Mouse (Mus musculus) urinary bladder, postnatal 4 days (tissue): ENCODE results near the gene Efcab2.

Source experiments
- DNase-seq, 2 experiments: peaks; one replicate each; pipeline ENCODE4 v3.0.0; 2021 to 2022; ENCODE audit warnings: low spot score in 2 of 2

Efcab2 gene

DNA sequence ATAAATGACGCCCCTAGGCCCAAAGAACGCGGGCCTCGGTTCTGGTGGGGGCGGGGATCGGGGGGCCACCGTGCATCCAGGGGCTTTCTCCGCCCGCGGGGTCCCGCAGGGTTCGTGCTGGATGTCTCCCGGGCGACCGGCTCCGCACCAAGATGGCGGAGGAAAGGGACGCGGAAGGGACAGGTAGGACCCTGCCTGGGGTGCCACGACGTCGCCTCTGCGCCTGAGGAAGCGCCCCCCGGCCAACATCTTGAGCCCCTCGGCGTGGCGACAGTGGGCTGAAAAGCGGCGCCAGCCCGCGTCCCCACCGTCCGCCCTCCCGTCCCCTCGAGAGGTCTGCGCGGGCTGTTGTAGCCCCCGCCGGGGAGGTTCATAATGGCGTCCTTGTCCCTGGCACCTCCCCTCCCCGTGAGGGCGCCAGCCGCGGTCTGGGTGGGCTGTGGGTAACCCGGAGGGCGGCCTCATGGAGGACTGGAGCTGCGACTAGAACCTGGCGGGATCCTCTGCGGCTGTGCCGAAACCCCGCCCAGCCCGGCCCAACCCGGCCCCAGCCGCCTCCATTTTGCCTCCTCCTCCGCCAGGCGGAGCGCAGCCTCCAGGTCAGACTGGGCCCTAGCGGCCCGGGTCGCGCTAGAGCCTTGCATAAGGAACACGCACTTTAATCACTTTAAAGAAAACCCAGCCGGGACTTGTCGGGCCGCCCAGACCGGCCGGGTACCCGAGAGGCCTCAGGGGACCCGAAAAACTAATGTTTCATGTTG lies at the start of gene Efcab2:
Gene Efcab2 (plus strand): TSS at position 135 of the 761 bp plus-strand sequence.
- peak; percentile 88 to 90 for DNase-seq

DNA sequence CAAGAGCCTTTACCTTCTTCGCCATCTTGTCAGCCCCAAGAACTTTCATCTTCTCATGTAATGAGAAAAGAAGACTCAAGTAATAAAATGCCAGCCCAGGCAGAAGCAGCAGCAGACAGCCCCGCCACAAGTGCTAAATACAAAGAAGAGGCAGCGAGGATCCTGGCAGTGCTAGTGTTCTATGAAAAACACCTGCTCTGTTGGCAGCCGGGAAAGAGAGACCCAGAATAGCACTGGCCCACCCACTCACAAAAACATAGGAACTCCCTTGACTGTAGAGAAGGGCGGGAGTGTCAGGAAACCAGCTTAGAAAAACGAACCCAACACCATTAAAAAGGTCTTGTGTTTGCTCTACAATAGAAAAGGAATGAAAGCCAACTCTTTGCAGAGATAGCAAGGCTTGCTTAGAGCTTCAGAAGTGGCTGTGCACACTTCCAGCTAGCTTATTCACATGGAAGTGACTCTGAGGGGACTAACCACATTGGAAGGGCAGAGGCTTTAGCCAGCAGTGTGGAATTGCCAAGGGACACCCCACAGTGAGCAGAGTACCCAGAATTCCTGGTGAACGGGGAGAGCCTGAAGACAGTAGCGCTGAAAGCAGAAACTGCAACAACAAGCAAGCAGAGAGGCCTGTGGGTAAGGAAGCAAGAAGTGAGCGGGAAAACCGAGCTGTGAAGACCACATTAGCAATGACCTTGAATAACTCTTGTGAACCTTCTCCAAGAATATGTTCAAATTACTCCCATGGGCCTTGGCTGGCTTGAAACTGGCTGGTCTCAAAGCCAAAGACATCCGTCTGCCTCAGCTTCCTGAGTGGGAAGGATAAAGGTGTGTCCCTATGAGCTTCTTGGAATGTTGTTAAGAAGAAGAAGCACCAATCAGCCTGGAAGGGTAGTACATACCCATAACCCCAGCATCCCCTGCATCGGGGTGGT lies 47.8 kb upstream of the Efcab2 start:
- DNase-seq, result no peak

DNA sequence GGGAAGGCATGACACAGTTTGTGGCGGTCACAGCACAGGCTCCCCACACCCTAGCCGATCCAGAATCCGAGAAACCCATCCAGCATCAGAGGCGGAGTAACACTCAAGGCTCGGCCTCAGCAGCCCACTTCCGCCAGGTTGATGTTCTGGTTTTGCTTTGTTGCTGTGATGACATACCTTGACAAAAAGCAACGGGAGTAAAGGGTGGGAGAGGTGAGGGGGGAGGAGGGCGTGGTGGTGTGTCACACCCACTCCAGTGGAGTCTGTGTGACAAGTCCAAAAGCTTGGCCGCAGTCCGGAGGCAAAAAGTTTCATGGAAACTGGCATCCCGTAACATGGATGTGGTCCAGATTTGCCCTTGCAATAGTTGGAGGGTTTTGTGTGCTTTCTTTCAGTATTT lies 45.6 kb upstream of the Efcab2 start:
- DNase-seq, result no peak

DNA sequence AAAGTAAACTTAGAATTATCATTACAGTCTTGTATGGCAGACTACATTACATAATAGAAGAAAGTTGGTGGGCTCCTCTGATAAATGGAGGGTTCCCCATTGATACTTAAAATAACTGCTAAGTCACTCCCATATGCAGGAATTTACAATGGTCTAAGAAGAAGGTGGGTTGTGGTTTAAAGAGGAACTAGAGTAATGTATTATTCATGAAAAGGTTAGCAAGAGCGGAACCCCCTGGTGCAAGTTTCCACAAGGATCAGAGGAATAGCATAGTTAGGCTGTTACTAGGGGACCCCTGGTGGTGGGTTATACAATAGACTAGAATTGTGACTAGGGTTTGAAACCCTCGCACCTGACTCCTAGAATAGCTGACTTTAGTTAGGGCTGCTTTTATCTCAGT lies 45.2 kb upstream of the Efcab2 start:
- DNase-seq, result no peak

DNA sequence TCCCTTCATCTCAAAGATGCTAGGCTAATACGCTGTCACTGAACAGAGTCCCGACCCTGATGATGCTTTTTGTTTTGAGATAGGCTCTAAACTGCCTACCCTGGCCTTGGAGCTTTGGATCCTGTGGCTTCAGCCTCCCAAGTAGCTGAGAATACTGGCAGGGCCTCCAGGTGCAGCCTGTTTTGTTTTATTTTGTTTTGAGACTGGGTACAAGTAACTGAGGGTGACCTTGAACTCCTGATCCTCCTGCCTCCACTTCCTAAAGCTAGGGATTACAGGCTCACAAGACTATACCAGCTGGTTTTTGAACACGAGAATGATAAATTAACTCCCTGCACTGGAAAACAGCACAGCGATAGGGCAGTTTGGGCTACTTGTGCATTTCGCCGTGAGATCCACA lies 40.7 kb upstream of the Efcab2 start:
- DNase-seq, result no peak

DNA sequence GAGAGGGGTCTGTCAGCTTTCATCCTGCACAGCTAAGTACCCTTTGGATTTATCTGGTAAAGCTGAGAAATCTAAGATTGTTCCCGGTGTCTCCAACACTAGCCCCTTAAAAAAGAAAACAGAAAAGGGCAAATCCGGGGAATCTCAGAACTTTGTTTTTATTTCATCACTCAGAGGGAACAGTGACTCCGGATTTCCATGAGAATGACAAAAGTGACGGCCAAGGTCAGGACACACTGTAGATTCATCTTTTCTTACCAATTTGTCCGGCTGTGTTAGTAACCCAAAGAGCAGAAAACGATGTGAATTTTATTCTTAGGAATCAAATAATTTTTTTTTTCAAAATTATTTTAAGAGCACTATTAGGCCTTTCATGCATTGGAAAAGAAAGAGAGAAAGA lies 37.8 kb upstream of the Efcab2 start:
- no peak for DNase-seq

DNA sequence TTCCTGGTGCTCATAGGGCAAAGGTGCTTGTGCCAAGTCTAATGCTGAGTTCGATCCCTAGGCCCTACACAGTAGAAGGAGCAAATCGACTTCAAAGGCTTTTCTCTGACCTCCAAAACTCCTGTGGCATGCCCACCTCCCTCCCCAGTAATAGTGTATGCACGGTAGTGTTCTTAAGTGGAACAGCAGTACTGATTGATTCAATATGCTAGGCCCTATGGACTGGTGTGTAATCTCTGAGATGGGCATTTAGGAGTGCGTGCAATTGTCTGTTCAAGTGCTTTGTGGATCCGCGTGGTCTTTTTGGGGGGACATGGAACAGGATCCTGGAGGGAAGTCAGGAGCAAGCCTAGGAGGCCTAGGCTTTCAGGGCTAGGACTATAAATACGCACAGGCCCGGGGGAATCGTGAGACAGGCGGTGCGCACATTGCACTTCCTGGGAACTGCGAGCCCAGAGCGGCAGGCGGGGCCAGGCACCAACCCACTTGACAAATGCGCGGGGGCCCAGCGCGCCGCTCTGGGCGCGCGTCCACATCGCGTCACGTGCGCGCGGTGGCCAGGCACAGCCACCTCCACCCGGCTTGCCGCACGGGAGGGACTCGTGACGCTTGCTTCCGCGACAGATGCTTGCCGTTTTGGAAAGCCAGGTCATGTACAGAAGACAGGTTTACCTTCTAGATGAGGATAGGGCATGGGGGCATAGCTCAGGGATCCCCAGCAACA lies 37.2 kb upstream of the Efcab2 start:
- DNase-seq, result peak; percentile 84 to 88

DNA sequence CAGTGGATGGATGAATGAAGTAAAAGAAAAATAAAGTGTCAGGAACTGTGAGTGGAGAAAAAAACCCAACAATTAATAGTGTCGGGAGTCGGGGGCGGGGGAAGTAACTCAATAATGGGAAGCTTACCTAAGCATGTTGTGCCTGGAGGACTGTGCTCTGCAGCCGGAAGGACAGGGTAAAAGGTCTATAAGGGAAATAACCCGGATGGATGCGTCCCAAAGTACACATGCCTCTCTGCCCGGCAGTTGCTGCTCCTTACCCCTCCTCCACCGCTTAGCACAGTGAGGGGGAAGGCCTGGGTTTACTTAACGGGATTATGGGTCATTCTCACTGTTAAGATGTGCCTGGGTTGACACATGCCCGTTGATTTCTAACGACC lies 36.6 kb upstream of the Efcab2 start:
- peak in 1 of 2 experiments; percentile 19 for DNase-seq

DNA sequence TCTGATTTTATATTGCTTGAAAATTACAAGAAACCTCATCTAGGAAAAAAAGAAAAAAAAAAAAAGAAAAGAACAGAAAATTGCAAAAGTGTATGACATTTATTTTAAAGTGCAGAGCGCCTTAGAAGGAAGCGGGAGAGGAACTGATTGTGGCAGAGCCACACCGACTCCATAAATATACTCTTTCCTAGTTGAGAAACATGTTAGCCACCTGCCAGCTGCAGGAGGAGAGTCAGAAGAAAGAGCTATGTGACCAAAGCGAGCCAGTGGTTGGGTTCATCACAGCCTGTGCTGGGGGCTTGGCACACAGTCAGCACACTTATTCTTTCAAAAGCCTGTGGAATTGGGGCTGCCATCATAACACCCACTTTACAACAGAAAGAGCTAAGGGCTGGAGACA lies 33.2 kb upstream of the Efcab2 start:
- no peak for DNase-seq

DNA sequence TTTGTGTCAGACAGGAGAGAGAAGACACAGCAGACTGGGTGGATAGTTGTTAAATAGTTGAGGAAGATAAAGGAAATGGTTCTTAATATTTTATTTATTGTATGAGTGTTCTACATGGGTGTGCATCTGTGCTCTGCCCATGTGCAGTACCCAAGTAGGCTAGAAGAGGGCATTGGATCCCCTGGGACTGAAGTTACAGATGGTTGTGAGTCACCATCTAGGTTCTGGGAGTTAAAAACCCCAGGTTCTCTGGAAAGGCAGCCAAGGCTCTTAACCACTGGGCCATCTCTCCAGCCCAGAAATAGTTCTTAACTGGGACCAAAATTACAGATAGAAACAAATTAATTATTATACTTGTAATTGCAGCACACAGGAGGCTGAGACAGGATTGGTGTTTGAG lies 30.5 kb upstream of the Efcab2 start:
- DNase-seq, result no peak

DNA sequence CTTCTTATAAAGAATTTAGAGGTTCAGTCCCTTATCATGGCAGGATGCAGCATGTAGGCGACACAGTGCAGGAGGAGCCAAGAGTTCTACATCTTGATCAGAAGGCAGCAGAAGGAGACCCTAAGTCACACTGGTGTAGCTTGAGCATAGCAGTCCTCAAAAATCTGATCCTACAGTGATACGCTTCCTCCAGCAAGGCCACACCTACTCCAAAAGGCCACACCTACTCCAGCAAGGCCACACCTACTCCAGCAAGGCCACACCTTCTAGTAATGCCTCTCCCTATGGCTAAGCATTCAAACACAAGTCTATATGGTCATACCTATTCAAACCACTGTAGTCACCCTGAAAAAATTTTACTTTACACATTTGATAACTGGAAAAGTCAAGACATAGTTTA lies 29.8 kb upstream of the Efcab2 start:
- DNase-seq, result no peak

DNA sequence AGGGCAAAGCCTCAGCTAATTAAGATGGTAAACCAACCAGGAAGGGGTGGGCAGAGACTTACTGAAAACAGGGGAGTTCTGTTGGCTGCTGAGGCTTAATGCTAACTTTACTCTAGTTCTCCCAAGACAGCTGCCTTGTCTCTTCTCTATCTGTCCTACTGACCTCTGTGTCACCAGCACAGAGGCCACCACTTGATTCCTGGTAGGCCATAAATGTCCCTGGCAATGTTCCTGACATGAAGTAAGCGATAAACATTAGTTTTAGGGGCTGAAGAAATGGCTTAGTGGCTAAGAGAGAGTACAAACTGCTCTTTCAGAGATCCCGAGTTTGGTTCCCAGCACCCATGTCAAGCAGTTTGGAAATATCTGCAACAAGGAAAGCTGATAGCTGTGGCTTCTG lies 29.0 kb upstream of the Efcab2 start:
- no peak for DNase-seq

DNA sequence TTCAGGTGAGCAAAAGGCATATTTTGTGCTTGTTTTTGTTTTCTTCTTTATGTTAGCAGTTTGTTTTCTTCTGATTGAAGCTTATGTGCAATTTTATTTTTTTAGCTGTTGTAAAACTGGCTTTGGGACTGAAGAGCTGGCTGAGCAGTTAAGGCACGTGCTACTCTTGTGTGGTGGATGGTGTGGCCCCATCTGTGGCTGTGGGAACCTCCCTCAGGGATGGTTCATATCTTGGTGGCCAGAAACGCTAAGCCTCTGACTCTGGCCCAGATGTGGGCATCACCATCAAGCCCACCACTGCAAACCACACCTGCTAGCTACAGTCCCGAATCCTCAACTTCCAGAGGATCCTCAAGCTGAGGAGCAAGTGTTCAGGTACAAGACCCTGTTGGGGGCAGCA lies 27.8 kb upstream of the Efcab2 start:
- no peak for DNase-seq

DNA sequence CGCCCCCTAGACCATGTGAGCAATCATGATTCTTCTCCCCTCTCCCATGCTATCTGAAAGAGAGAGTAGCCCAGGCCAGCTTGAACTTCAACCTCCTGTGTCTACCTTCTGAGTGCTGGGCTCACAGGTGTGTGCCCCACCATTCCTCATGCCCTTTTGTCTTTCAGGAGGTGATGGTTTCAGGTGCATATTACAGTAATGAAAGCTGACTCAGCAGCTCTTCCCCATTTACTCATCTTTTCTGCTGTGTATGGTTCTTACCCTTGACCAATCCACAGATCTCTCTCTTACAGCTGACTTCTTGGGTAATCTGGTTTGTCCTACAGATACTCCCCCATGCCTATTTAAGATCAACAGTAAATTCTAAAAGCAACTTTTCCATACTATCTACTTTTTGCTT lies 26.7 kb upstream of the Efcab2 start:
- DNase-seq, result no peak

DNA sequence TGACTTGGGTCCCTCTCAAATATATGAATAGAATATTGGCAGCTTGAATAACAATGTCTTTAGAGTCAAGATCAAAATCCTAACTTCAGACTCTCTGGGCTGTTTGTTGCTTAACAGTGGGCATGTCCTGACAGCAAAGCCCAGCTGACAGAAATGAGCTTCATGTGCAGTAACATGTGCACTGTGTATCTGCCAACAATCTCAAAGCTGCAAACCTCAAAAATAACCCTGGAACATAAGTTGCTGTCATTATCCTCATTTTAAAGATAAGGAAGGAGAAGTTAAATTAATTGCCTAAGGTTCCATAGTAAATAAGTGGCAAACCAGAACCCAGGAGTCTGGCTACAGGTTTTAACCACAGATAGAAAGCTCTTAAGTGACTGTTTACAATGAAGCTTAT lies 23.7 kb upstream of the Efcab2 start:
- DNase-seq, result no peak

DNA sequence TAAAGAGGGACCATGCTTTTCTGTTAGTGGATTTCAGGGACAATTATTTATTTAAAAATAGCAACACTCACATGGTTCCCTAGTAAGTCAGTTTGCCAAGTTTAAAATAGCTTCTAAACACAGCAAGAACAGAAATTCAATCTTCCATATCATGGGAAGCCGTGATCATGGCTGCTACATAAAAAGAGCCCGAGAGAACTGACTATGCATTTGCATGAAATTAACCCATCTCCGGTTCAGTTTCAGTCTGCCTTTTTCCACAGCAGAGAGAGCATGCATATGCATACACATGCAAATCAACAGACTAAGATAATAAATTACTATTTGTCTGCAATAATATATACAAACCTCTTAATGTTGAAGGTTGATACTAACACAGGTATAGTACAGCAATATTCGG lies 17.1 kb upstream of the Efcab2 start:
- DNase-seq, result no peak

DNA sequence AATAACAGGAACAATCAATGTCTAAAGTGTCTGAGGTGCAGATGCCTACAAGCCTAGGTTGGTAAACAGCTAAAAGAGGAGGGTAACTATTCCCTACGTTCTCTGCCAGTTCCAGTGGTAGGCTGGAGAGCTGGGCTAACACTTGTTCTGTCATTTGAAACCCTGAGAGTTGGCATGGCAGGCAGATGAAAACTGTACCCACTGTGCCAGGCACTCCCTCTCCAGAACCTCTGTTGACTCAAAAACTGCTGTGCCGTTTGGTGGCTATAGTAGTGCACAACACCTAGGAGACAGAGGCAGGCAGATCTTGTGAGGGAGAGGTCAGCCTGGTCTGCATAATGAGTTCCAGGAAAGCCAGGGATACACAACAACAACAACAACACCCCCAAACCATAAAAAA lies 16.5 kb upstream of the Efcab2 start:
- no peak for DNase-seq

DNA sequence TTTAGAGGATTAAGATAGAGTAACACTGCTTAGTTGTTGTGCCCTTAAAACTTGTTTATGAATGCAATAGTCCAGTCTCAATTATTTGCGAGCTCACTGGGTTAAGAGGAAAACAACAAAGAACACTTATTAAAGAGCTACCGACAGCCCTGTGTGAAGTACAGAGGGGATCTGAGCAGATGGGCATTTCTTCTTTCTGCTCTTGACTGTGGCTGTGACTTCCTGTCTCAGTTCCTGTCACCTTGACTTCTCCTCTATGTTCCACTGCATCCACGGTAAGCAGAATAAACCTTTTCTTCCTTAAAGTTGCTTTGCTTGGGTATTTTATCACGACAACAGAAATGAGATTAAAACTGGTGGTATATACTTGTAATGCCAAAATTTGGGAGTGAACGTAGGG lies 12.9 kb upstream of the Efcab2 start:
- no peak for DNase-seq

DNA sequence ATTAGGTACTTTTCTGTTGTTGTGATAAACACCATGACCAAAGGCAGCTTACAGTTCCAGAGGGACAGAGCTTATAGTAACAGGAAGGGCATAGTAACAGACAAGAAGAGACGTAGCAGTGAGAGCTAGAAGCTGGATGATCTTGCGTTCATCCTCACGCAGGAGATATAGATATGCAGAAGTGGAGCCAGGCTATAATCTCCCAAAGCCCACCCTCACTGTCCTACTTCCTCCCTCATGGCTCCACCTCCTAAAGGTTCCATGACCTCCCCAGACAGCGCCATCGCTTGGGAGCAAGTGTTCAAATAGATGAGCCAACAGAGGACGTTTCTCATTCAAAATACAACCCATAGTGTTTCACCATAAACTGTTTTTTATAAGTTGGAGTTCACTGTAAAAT lies 10.8 kb upstream of the Efcab2 start:
- no peak for DNase-seq

DNA sequence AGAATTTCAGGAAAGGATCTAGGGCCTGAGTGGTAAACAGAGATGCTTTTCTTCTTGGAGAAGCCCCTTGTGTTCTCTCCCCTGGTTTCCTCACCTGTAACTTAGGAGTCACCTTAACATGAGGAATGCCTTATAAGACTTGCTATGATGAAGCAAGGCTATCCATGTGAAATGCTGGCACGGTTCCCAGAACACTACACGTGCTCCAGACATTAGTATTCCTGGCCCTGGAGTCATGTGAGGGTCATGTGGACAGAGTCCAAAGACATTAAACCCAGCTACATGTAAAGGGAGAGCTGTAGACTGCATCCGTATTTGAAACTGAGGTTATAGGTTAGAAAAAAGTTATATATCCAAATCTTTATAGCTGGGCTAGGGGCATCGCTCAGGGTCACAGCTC lies 9.5 kb upstream of the Efcab2 start:
- DNase-seq, result no peak

DNA sequence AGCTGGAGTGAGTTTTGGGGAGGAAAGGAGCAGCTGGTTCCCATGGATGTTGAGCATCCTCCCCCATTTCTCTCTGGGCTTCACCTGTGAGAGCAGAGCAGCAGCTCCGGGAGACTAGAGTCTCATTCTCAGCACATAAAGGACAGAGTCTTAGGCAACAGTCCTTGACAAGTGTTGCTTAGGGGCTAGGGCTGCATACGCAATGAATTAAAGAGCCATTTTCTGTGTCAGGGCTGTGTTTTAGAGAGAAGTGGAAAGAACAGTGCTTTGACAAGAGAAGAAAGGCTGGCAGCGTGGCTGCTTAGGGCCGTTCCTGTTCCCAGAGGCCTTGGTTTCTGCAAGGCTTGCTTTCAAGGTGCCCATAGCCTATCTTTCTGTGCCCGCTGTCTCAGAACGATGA lies 6.0 kb upstream of the Efcab2 start:
- no peak for DNase-seq

DNA sequence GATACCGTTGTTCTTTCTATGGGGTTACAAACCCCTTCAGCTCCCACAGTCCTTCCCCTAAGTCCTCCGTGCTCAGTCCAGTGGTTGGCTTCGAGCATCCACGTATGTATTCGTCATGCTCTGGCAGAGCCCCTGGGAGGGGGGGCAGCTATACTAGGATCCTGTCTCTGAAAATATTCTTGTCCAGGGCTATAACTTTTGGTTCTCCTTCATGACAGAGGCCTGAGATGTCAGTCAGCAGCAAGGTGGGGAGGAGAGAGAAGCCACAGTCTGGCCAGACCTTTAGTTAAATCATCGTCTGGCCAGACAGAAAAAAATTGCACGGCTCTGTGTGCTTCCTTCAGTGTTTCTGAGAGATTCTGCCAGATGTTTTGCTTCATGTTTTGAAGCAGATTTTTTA lies 5.2 kb upstream of the Efcab2 start:
- DNase-seq, result peak in 1 of 2 experiments; percentile 19

DNA sequence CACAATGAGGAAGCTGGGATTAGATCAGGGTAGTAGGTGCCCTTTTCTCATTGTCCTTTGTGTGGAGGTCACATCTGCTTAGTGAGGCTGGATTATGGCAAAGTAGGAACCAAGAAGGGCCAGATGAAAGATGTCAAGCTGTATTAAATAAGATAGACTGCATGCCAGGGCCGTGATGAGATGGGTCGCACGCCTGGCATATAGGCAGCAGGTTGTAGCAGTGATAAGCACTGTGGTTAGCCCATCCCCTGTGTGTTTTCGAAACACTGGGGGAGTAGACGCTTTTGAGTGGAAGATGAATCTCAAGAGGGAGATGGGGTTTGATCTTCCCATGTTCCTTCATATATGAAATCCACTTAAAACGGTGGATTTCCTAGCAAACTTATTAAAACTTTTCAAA lies 3.9 kb upstream of the Efcab2 start:
- no peak for DNase-seq
